Mouse (Mus musculus) thymus, postnatal 14 days (tissue): ENCODE measurements around the gene Kras.

ENCODE experiments used
- DNase-seq: peaks from one replicate; pipeline ENCODE4 v3.0.0; 2021

The Kras gene

DNA sequence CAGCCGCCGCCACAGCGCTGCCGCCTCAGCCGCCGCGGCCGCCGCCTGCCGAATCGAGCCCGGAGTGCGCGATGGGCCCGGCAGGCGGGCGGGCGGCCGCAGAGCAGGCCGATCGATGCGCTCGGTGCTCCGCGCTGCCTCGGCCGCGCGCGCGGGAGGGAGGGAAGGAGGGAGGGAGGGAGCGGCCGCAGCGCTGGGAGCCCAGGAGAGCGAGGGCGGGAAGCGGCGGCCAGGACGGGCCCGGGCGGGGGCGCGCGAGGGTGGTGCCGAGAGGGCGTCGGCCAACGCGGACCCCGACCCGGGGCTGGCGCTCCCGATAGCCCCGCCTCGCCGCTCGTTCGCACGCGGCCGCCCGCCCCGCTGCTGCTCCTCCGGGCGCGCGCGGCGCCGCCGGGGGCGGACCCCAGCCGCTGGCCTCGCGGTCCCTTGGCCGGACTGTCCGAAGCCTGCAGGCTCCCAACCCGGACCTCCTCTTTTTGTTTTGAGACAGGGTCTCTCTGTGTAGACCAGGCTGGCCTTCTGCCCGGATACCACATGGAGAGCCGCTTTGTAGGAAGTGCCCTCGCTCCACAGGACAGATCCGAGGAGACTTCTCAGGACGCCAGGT, at the start of gene Kras:
Gene Kras, minus strand, starts transcription at position 55 of the 607 bp plus-strand sequence.
- DNase-seq, result peak; percentile 94

DNA sequence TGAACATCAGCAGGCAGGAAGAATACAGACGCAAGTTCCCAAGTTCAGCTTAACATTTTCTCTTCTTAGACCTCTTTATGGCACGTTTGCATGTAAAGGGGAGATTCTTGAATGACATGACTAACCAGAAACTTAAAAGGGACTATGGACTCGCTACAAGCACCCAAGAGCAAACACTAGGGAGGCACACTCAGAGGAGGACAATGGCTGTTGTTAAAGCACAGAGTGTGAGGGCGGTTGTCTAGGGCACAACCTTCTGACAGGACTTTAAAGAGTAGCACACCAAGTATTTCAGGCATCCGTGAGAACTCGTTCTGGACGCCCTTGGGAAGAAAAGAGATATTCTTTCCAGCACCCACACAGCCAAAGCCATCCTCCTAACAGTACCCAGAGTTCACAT, 47.6 kb upstream of the Kras start:
- no peak for DNase-seq

DNA sequence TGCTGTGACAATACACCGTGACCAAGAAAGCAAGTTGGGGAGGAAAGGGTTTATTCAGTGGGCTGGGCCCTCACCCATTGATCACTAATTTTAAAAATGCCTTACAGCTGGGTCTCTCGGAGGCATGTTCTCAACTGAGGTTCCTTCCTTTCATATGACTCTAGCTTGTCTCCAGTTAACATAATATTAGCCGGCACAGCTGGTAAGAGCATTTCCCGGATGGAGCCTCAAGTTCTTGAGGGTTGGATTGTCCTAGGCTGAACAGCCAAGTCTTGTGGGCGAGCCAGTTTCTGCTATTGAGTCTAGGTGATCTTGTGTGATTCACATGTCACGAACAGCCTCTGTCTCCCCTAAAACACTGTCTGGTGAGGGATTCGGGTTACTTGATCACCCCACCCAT, 46.9 kb upstream of the Kras start:
- no peak for DNase-seq

- DNase-seq, result no peak
Measured at GRCm38 (mm10) chr6:145295171-145295570, 45.1 kb upstream of the Kras start.

DNA sequence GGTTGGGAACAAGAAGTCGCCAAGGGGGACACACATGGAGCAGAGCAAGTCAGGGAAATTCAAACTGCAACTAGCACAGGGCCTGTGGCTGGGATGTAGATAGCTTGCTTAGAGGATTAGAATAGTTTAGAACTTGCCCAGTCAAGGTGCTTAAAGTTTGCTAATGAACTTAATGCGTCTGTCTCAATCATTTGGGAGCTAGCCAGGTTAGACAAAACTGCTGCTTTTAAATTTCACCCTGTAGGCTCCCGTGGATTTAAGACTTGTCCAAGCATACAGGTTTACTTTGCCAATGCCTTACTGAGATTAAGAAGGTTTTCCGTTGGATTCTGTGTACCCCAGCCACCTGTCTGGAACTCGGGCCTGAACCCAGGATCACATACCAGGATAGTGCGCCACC, 43.1 kb upstream of the Kras start:
- no peak for DNase-seq

- no peak for DNase-seq
Measured at GRCm38 (mm10) chr6:145291383-145292289, 41.6 kb upstream of the Kras start.

DNA sequence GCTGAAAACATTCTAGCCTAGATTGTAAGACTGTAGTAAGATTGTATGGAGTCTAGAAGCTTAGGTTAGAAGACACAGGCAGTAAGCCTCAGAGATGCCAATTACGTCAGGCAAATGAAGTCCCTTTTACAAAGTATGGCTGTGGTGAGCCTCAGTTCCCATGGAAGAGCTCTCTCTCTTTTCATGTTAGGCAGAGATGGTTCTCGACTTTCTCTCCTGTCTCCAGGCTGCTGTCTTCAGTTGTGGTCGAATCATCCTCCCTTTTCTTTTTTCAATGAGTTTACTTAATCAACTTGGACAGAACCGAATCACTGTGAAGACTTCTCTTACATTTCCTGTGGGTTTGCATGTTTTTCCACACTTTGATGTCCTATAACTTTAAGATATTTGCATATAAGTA, 35.6 kb upstream of the Kras start:
- no peak for DNase-seq

DNA sequence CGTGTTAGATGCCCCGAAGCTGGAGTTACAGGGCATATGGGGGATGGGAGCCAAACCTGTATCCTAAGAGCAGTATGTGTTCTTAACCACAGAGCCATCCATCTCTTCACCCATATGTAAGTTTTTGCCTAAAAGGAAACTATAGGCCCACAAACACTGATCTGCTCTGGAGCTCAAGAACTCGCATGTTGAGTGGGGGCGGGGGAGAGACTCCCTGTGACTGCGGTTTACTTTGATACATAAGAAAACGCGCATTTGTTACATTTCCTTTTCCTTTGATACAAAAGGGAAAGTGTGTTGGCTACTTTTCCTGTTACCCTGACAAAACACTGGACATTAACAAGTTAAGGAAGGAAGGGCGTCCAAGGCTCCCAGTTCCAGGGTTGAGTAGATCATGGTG, 34.2 kb upstream of the Kras start:
- peak; percentile 49 for DNase-seq

DNA sequence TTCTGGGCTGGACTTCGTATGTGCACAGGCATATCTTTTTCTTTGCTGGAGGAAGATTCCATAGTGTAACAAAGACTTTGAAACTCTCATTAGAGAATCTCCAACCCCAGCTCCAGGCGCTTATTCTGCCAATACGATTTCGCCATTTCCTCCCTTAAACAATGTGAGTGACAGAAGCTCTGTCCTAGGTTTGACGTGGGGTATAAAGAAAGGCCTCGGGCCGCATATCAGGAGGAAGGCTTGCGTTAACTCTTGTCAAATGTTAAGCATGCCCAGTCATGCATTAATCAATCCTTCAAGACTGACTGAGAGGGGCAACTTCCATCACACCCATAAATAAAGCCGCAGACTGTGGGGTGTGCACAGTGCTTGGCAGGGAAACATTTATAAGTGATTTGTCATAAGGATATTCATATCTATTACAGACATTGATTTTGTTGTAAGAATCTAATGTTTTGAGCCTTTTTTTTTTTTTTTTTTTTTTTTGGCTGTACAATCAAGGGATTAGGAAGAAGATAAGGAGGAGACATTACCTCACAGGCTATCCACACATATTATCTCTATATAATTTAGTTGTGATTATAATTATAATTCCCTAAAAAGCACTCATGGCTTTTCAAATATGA, 27.2 kb upstream of the Kras start:
- DNase-seq, result no peak

DNA sequence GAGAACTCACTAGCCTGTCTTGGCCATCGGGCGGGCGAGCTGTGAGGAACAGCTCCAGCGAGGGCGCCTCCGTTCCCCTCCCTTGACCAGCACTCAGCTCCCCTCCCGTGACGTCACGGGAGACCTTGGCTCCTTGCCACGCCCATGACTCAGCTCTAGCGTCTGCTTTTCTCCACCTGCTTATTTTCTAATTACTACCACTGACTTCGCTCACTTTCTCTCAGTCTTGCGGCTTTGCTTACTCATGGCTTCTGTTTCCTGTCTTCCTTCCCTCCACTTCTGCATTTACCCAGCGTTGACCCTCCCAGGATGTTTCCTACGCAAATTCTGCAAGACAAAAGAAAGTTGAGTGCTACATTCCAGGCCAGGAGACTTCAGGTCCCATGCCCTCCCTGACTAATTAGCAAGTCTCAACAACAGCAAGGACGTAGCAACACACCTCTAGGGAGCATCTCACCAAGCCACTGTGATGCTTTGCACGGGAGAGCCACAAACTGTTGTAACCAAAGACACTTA, 26.3 kb upstream of the Kras start:
- DNase-seq, result peak; percentile 70

- DNase-seq, result no peak
Measured at GRCm38 (mm10) chr6:145275586-145276219, 25.7 kb upstream of the Kras start.

GRCm38 (mm10) chr6:145273971-145274620, 24.1 kb upstream of the Kras start:
- DNase-seq, result peak; percentile 25

DNA sequence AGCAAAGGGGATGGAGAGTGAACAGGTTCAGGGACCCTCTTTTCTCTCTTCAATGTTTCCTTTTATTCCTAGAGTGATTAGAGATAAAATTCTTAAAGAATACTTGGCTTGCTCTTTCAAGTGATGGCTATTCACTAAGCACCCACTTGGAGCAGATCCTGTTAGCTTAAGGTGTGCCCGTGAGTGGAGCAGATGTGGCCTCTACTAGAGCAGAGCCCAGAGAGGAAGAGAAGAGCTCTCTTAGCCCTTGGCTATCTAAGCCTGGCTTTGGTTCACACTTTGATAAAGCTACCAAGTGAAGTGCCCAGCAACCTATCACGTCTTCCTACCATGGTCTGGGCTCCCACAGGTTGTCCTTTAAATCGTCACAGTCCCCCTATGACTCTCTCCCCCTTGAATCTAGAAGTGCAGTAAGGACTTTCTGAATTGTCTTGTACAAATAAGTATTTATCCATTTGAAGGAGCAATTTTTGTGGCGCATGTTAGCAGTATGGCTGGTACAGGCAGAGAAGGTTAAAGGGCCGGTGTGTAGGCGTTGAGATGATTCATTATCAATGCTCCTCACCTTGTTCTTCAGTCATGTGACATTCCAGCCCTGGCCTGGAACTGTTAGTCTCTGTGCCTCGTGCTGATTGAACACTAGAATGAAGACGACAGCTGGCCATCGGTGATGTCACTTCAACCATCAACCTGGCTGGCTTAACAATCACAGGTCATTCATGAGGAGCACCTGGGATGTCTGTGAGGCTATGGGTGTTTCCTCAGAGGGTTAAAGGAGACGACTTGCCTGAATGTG, 22.3 kb upstream of the Kras start:
- no peak for DNase-seq

- no peak for DNase-seq
Measured at GRCm38 (mm10) chr6:145269313-145269845, 19.3 kb upstream of the Kras start.

- no peak for DNase-seq
Measured at GRCm38 (mm10) chr6:145267692-145268091, 17.7 kb upstream of the Kras start.

- no peak for DNase-seq
Measured at GRCm38 (mm10) chr6:145262314-145262713, 12.3 kb upstream of the Kras start.

DNA sequence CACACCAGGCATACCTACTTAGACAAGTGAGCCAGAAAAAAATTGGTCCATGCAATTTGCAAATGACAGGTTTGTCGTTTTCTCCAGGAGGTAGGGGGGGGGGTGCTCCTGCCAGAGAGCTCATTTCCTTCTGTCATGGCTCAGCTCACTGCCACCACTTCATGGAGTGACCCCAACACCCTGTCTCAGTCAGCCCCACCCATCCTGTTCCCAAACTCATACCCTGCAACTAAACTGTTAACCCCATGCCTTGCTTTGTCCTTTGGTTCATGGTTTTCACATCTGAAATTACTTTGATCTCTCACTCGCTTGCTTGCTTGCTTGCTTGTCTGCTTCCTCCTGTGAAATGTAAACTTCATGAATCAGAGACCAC, 6.6 kb upstream of the Kras start:
- DNase-seq, result no peak

DNA sequence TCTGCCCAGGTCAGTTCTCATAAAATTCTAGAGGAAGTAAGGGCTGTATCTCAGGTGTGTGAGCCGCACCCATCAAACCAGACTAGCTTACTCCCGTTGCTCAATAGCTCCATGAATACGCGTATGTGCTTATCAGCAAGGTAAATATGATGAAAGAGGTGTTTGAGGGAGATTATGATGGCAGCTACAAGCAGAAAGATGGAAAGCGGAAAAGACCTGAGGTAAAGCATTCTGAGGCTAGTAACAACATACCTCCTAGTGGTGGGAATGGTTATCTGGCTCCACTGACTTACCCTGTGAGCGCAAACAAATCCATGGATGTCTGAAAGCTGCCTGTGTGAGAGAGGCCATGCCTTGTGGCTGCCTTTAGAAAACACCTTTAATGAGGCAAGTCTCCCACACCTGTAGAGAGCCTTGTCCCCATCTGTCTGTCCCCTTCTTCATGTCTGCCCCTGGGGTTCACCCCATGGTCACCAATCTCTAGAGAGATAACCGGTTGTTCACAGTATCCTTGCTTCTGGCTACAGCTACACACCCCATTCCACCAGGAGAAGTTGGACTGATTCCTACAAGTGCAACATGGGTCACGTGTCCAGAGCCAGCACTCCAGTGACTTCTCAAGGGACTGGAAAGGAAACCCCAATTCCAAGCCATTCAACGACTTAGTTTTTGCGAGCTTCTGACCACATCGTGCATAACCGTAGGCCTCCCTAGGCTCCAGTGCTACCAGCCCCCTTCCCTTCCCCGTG, 6.1 kb upstream of the Kras start:
- DNase-seq, result no peak

GRCm38 (mm10) chr6:145250820-145251219, 781 bp upstream of the Kras start:
- no peak for DNase-seq

DNA sequence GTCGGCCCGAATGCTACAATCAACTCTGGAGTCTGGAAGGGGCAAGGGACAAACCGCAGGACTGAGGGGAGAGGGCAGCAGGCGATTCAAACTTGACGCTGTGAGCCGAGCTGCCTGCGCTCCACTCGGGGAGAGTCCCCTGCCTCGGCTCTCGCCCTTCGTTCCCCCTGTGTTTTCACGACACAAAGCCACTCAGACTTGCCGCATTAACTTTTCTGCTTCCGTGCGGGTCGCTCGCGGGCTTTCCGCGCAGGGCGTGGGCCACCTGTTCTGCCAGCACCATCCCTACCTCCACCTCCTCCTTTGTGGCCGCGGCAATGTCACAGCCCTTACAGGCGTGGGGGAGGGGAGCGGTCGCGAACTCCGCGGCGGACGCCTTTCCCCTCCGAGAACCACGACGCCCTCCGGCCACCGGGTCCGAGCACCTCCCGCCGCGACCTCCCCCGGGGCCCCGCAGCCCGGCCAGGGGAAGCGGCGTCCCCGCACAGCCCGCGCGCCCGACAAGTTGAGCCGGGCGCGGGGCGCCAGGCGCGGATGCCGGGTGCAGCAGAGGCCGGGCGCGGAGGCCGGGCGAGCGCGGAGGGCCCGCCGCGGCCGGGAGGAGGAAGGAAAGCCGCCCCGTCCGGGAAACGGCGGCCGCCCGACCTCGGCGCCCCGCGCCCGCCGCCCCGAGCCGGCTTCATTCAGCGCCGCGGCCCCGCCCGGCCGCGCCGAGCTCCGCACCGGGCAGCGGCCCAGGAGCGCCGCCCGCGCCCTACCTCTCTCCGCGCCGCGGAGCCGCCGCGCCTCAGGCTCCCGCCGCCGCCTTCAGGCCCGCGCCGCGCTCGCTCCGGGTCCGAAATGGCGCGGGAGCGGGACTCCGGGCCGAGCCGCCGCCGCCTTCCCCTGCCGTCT, 501 bp downstream of the Kras start:
- DNase-seq, result peak; percentile 80
